Mouse (Mus musculus) heart, embryonic 13.5 days (tissue): ENCODE results near the gene Gm21761. TPM values are rescaled to one million over a fixed set of nuclear protein-coding genes. Genes with fewer than 3 reads are reported as not detected.
"Not testable (repeated sequence)": the region's sequence is repeated elsewhere in the genome, so short reads cannot be mapped to it uniquely, and the experiment has no call there.

ENCODE experiments used
- ATAC-seq: fragments of 200-750 bp; cut with Nextera tagmentation; 2 replicates; pipeline ENCODE4 v1.8.0; 2017; ENCODE audit warnings: moderate TSS enrichment; ENCODE audit not compliant: insufficient number of reproducible peaks, low FRiP score, low TSS enrichment; ENCODE audit errors: extremely low read depth
- H3K27ac ChIP-seq: fragments of 300-500 bp; sonication (generic); replicated peaks from 2 replicates; pipeline ENCODE4 v1.5.1; 2015; ENCODE audit warnings: moderate library complexity, mild to moderate bottlenecking, inconsistent platforms
- H3K27me3 ChIP-seq: fragments of 300-500 bp; sonication (generic); replicated peaks from 2 replicates; pipeline ENCODE4 v1.6.1; 2015; ENCODE audit warnings: mild to moderate bottlenecking, inconsistent platforms
- H3K36me3 ChIP-seq: fragments of 300-500 bp; sonication (generic); 2 replicates; pipeline ENCODE4 v1.6.1; 2015; ENCODE audit warnings: mild to moderate bottlenecking, inconsistent platforms
- H3K4me1 ChIP-seq: fragments of 300-500 bp; sonication (generic); 2 replicates; pipeline ENCODE4 v1.6.1; 2015; ENCODE audit warnings: inconsistent platforms
- H3K4me2 ChIP-seq: fragments of 300-500 bp; sonication (generic); 2 replicates; pipeline ENCODE4 v1.6.1; 2015; ENCODE audit warnings: inconsistent platforms, mild to moderate bottlenecking, moderate library complexity
- H3K4me3 ChIP-seq: fragments of 300-500 bp; sonication (generic); 2 replicates; pipeline ENCODE4 v1.5.1; 2015; ENCODE audit warnings: moderate library complexity, mild to moderate bottlenecking, inconsistent platforms
- H3K9ac ChIP-seq: fragments of 300-500 bp; sonication (generic); 2 replicates; pipeline ENCODE4 v1.6.1; 2015; ENCODE audit warnings: inconsistent platforms, mild to moderate bottlenecking, moderate library complexity
- H3K9me3 ChIP-seq: fragments of 300-500 bp; sonication (generic); 2 replicates; pipeline ENCODE4 v1.6.1; 2016; ENCODE audit warnings: inconsistent platforms
- WGBS: fragments of 180-500 bp; shearing (Covaris S2); methylation state at CpG from one replicate; pipeline ENCODE4 v1.1.7; 2015; ENCODE audit warnings: mixed read lengths; 5-methylcytosine and 5-hydroxymethylcytosine counted together
- polyA plus RNA-seq: library from polyadenylated mRNA; unstranded; fragments of >200 nt; fragmentation: Nextera tagmentation; extraction: Ambion mirVana; gene quantifications from 2 replicates; pipeline ENCODE4 v1.2.1, GENCODE M21; 2015

Gm21761 gene
- polyA plus RNA-seq = not detected in 2 replicates

GRCm38 (mm10) chr13:119929172-119929571 lies at the start of gene Gm21761:
TSS of gene Gm21761 (minus strand) at chr13:119929272.
- not testable (repeated sequence) for H3K4me2 ChIP-seq, H3K9me3 ChIP-seq, H3K27ac ChIP-seq, H3K36me3 ChIP-seq, H3K4me1 ChIP-seq, H3K9ac ChIP-seq, ATAC-seq, H3K4me3 ChIP-seq, H3K27me3 ChIP-seq
- no CpG with 5 or more reads among the region's 5 CpGs for WGBS

GRCm38 (mm10) chr13:119969163-119969562 lies 40.1 kb upstream of the Gm21761 start:
- H3K9ac ChIP-seq, H3K4me3 ChIP-seq, H3K4me2 ChIP-seq, ATAC-seq, H3K27ac ChIP-seq, H3K4me1 ChIP-seq, H3K9me3 ChIP-seq, H3K27me3 ChIP-seq, H3K36me3 ChIP-seq: not testable (repeated sequence)
- WGBS = no CpG with 5 or more reads among the region's 13 CpGs

GRCm38 (mm10) chr13:119968193-119968592 lies 39.1 kb upstream of the Gm21761 start:
- H3K4me2 ChIP-seq, H3K27ac ChIP-seq, H3K9ac ChIP-seq, H3K4me1 ChIP-seq, H3K36me3 ChIP-seq, H3K27me3 ChIP-seq, ATAC-seq, H3K9me3 ChIP-seq, H3K4me3 ChIP-seq: not testable (repeated sequence)
- no CpG with 5 or more reads among the region's 14 CpGs for WGBS

GRCm38 (mm10) chr13:119965968-119966367 lies 36.9 kb upstream of the Gm21761 start:
- Histone ChIP-seq H3K4me2 (peak overlapping the region; percentile 62), H3K4me3 (peak overlapping the region; percentile 42)
- ATAC-seq, H3K36me3 ChIP-seq, H3K27me3 ChIP-seq, H3K27ac ChIP-seq, H3K9me3 ChIP-seq, H3K9ac ChIP-seq, H3K4me1 ChIP-seq: not testable (repeated sequence)
- 1% methylated on average over 21 of the region's 22 CpGs for WGBS

- H3K9me3 ChIP-seq, H3K27me3 ChIP-seq, H3K36me3 ChIP-seq, H3K4me1 ChIP-seq, ATAC-seq, H3K9ac ChIP-seq, H3K27ac ChIP-seq: not testable (repeated sequence)
- under 1% methylated on average over 16 of the region's 34 CpGs for WGBS
- Histone ChIP-seq H3K4me3 (peak overlapping the region; percentile 42), H3K4me2 (peak overlapping the region; percentile 62)
Observed at GRCm38 (mm10) chr13:119965302-119965952, 36.4 kb upstream of the Gm21761 start.

GRCm38 (mm10) chr13:119962856-119963255 lies 33.8 kb upstream of the Gm21761 start:
- not testable (repeated sequence) for H3K27ac ChIP-seq, H3K4me2 ChIP-seq, H3K36me3 ChIP-seq, H3K4me3 ChIP-seq, H3K4me1 ChIP-seq, H3K9ac ChIP-seq, ATAC-seq, H3K27me3 ChIP-seq, H3K9me3 ChIP-seq
- WGBS = no CpG with 5 or more reads among the region's 5 CpGs

GRCm38 (mm10) chr13:119955567-119955966 lies 26.5 kb upstream of the Gm21761 start:
- not testable (repeated sequence) for H3K9ac ChIP-seq, H3K27me3 ChIP-seq, H3K27ac ChIP-seq, H3K4me1 ChIP-seq, ATAC-seq, H3K4me3 ChIP-seq, H3K36me3 ChIP-seq, H3K9me3 ChIP-seq, H3K4me2 ChIP-seq
- no CpG with 5 or more reads among the region's 5 CpGs for WGBS

GRCm38 (mm10) chr13:119955089-119955488 lies 26.0 kb upstream of the Gm21761 start:
- H3K4me1 ChIP-seq, H3K9ac ChIP-seq, H3K4me2 ChIP-seq, H3K36me3 ChIP-seq, ATAC-seq, H3K9me3 ChIP-seq, H3K27ac ChIP-seq, H3K27me3 ChIP-seq, H3K4me3 ChIP-seq: not testable (repeated sequence)
- 69% methylated on average over 2 of the region's 2 CpGs for WGBS

GRCm38 (mm10) chr13:119950706-119951105 lies 21.6 kb upstream of the Gm21761 start, which contains the start of gene B020031M17Rik:
TSS of gene B020031M17Rik (minus strand) at chr13:119950806.
- ATAC-seq, H3K4me2 ChIP-seq, H3K27ac ChIP-seq: not testable (repeated sequence)

GRCm38 (mm10) chr13:119924597-119925340 lies 4.3 kb downstream of the Gm21761 start:
- H3K9ac ChIP-seq, H3K4me3 ChIP-seq, H3K36me3 ChIP-seq, H3K27me3 ChIP-seq, H3K27ac ChIP-seq, H3K9me3 ChIP-seq, H3K4me1 ChIP-seq, ATAC-seq, H3K4me2 ChIP-seq: not testable (repeated sequence)
- 65% methylated on average over 3 of the region's 3 CpGs for WGBS

More at GRCm38 (mm10) chr13:119950706-119951105, 21.6 kb upstream of the Gm21761 start, which contains the start of gene B020031M17Rik:
- not testable (repeated sequence) for H3K4me1 ChIP-seq, H3K4me3 ChIP-seq, H3K36me3 ChIP-seq, H3K9me3 ChIP-seq, H3K27me3 ChIP-seq, H3K9ac ChIP-seq
- 63% methylated on average over 4 of the region's 6 CpGs for WGBS

- ATAC-seq, H3K27ac ChIP-seq, H3K36me3 ChIP-seq, H3K27me3 ChIP-seq, H3K9ac ChIP-seq, H3K4me3 ChIP-seq, H3K9me3 ChIP-seq, H3K4me2 ChIP-seq, H3K4me1 ChIP-seq: not testable (repeated sequence)
- WGBS = 71% methylated on average over 4 of the region's 5 CpGs
Observed at GRCm38 (mm10) chr13:119916966-119917722, 11.9 kb downstream of the Gm21761 start.
